Mouse (Mus musculus): ENCODE results near the gene Prrg3.
"Not testable (repeated sequence)": the region's sequence is repeated elsewhere in the genome, so short reads cannot be mapped to it uniquely, and the experiment has no call there.

Prrg3 gene

DNA sequence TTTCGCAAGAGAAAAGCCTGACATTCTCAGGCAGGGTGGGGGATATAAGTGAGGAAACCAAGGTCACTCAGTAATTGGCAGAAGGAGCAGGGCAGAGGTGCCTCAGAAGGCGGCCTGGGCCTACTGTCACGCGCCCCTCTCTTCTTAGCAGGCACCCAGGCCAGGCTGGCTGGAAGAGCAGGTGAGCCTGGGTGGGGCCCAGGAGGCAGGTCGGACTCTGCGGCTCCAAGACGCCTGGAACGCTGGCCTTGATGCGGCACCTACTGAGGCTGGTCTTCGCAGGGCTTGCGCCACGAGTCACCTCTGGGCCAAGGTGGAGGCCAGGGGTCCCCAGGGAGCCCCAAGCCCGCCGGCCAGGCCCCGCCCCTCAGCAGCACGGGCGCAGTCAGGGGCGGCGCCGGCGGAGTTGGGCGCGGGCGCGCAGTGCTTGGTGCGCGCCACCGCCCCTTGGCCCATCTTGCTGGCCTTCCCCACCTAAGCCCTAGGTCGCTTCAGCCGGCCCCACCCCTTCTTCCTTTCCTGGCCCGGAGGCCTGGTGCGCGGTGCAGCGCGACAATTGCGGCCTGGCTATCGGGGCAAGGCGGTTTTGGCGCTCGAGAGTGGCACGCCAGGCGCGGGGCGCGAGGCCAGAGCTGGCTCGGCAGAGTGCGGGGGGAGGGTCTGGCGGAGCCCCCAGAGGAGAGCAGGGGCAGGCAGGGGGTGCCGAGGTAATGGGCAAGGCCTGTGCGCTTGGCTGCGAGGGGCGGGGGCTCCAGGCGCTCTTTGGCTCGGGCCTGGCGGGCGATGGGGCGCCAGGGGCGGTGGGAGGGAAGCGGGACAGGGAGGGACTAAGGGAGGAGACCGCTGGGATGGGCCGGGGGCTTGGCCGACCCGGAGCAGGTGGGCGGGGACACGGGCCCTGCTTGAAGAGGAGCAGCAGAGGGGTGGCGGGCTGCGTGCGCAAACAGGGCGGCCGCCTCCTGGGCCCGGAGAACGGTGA lies at the start of gene Prrg3:
Prrg3 (plus strand) TSS at position 552 of the 979 bp plus-strand sequence.
- peak; percentile 75 for DNase-seq (ENCODE audit: low spot score)

DNA sequence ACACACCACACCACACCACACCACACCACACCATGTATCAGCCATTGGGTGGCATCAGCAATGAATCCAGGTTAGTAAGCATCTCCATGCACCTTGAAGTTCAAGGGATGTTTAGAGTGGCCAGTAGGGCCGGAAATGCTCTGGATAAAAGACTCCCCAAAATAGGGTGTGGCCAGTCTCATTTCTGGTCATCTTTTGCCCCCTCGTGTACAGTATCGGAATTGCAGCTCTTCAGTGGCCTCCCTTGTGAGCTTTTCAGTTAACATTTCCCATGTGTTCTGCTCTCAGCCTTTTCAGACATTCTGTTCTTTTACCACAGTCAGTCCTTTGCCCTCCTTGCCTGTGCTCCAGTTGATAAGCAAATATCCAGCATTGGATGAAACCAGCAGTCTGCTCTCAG lies 15.8 kb upstream of the Prrg3 start:
- peak; percentile 71 for DNase-seq (ENCODE audit: low spot score)

- DNase-seq (ENCODE audit: low spot score): no peak
These were observed 4.1 kb upstream of the Prrg3 start for GRCm38 (mm10) chrX:71958366-71958765.

DNA sequence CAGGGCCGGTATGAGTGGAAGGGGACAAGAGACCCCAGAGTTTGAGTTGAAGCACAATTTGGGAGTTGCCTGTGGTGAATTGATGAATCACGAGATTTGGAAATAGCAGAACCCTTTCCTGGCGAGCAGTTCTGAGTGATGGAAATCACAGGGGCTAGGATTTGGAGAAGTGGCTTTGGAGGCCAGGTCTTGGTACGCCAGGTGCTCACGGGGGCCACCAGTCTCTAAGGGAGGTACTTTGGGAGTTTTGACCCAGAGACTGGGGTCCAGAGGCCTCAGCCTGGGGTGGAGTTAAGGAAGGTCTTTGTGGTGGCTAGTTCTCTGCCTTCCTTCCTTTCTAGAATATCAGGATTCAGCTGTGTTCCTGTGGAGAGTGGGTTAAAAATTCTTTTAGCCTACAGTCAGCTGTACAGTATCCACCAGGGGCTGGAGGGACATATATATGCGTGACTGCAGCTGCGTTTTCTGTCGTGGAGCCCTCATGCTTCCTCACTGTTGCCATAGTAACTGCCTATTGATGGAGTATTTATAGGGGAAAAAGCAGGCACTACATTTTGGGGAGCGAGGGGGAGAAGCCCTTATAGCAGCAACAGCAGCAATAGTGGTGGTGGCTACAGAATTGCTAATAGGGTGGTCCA lies 970 bp downstream of the Prrg3 start:
- DNase-seq (ENCODE audit: low spot score): no peak

GRCm38 (mm10) chrX:71968216-71968615 lies 5.8 kb downstream of the Prrg3 start:
- DNase-seq (ENCODE audit: low spot score): no peak

DNA sequence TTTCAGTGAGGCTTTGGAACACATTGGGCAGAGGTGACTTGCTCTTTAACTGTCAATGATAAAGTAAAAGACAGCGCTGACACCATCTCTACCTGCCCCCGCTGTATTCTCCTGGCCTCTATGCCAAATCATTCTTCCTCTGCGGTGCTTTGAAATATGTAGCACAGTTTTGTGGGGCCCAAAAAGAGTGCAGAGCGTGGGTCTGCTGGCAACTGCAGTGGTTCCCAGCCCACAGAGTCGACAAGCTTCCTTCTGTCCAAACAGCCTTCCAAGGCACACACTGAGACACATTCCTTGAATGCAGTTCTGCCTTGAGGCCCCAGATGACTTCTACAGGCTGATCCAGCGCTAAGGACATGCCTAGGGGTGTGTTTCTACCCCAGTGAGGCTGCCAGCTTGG lies 6.4 kb downstream of the Prrg3 start:
- no peak for DNase-seq (ENCODE audit: low spot score)

GRCm38 (mm10) chrX:71971325-71971724 lies 8.9 kb downstream of the Prrg3 start:
- no peak for DNase-seq (ENCODE audit: low spot score)

- no peak for DNase-seq (ENCODE audit: low spot score)
These were observed 10.3 kb downstream of the Prrg3 start, which contains the start of gene Fate1 for GRCm38 (mm10) chrX:71972686-71973085. Fate1 (plus strand) TSS chrX:71972986.

- not testable (repeated sequence) for DNase-seq (ENCODE audit: low spot score)
These were observed 15.3 kb downstream of the Prrg3 start for GRCm38 (mm10) chrX:71977681-71978080.

DNA sequence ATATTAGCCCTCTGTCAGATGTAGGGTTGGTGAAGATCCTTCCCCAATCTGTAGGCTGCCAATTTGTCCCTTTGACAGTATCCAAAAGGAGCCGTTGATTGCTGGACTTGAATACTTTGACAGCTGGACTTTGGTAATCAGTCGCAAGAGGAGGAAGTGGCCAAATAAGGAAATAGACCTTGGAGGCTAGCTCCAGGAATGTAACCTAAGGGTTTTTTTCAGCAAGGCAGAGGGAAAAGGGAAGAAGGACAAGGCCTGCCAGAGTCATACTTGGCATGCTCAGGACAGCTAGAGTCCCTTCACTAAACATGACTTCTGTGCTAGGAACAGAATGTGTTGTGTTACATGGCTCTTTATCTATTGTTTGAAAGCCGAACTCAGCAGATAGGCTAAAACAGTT lies 18.0 kb downstream of the Prrg3 start:
- DNase-seq (ENCODE audit: low spot score): no peak

DNA sequence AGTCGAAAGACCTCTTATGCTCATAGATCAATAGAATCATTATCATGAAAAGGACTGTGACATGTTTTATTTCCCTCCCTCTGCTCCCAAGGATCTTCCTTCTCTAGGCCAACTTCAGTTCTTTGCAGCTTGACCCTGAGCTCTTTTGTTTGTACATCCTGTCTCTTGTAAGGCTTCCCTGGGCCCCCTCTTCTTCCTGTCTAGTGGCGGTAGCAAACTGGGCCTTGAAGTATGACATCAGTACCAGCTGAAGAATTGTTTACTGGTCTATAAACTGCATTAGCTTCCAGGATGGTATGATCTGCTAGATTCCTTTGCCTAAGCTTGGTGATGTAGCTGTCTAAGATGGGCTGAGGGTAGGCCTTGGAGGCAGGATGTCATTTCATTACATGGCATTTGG lies 18.9 kb downstream of the Prrg3 start:
- no peak for DNase-seq (ENCODE audit: low spot score)

DNA sequence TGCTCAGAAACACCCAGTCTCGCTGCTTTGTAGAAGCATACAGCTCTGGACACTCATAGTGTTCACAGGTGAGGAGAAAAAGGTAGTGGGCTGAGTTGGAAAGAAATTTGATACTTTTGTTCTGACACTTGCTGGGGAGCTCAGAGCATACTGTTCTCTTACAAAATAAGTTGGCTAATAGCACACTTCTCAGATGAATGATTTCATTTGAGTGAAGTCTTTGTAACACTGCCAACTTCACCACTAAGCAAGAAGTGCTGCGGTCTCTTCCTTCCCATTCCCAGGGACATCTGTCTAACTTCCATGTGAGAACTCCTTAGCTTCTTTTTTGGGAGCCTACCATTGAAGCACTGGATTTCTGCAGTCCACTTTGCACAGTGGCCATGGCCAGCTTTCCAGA lies 20.8 kb downstream of the Prrg3 start:
- no peak for DNase-seq (ENCODE audit: low spot score)

- peak; percentile 52 for DNase-seq (ENCODE audit: low spot score)
These were observed 21.4 kb downstream of the Prrg3 start for GRCm38 (mm10) chrX:71983775-71984174.

DNA sequence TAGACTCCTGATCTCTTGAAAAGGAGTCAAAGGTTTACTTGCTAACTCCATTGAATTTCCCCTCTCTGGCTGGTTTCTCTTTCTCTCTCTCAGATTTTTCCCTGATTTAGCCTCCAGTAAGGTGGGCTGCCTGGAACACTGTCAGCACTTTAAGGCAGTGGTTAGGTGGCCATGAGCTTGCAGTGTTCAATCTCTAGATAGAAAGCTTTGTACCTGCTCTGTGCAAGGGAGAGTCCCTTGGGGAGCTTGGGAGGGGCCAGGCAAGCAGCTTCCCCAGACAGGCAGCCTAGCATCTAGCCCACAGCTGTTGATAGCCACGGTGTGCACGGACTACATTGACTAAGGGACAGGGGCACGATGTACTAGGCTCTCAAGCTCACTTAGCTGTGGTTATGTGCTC lies 29.1 kb downstream of the Prrg3 start, which contains the start of gene Cnga2:
Cnga2 (plus strand) TSS at position 301 of the 400 bp plus-strand sequence.
- no peak for DNase-seq (ENCODE audit: low spot score)

DNA sequence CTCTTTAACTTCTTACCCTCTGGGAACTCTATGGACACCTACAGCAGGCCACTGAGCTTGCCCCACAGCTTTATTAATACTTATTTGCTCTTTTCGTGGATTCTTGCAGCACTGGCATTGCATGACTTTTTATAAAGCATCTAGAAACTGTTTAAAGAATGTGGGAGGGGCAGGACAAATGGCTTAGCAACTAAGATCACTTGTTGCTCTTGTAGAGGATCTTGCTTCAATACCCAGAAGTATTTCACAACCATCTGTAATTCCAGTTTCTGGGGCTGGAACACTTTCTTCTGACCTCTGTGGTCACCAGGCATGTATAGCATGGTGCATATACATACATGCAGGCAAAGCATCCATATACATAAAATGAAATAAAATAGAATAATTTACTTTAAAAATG lies 33.5 kb downstream of the Prrg3 start:
- no peak for DNase-seq (ENCODE audit: low spot score)

GRCm38 (mm10) chrX:72009930-72010329 lies 47.5 kb downstream of the Prrg3 start:
- no peak for DNase-seq (ENCODE audit: low spot score)

GRCm38 (mm10) chrX:72012236-72012635 lies 49.8 kb downstream of the Prrg3 start:
- peak; percentile 36 for DNase-seq (ENCODE audit: low spot score)

- DNase-seq (ENCODE audit: low spot score): peak; percentile 47
These were observed 50.4 kb downstream of the Prrg3 start for GRCm38 (mm10) chrX:72012804-72013203.

- DNase-seq (ENCODE audit: low spot score): no peak
These were observed 59.8 kb downstream of the Prrg3 start for GRCm38 (mm10) chrX:72022241-72022640.
